Mouse (Mus musculus) MEL (cell line): Measurements from ENCODE around the gene 4933402J07Rik. TPM values are rescaled to one million over a fixed set of nuclear protein-coding genes. Genes with fewer than 3 reads are reported as not detected.

Experiments
- DNase-seq: peaks from one replicate; pipeline ENCODE4 v3.0.0; 2011; ENCODE audit warnings: low read depth, low spot score
- H3K27ac ChIP-seq: 2 replicates; pipeline ENCODE4 v1.5.1; 2012; ENCODE audit warnings: low read depth, mild to moderate bottlenecking, control low read depth, low read length, moderate library complexity; ENCODE audit not compliant: control insufficient read depth
- H3K27me3 ChIP-seq, 2 experiments: fragments of 150-350 bp in 1 of 2; sonication (generic) in 1 of 2; 2 replicates each; pipeline ENCODE4 v1.6.1; 2012; ENCODE audit warnings: low read length in 2 of 2, mild to moderate bottlenecking in 2 of 2, improper control_type of control experiment in 1 of 2, moderate library complexity in 1 of 2; ENCODE audit not compliant: insufficient read depth in 2 of 2, control insufficient read depth in 1 of 2
- H3K36me3 ChIP-seq, 2 experiments: 2 replicates each; pipeline ENCODE4 v1.6.1; 2012 to 2014; ENCODE audit warnings: low read length in 2 of 2, improper control_type of control experiment in 1 of 2, inconsistent platforms in 1 of 2, mild to moderate bottlenecking in 1 of 2; ENCODE audit not compliant: insufficient read depth in 2 of 2, control insufficient read depth in 1 of 2
- H3K4me1 ChIP-seq, 2 experiments: fragments of 150-350 bp in 1 of 2; sonication (generic) in 1 of 2; 2 replicates each; pipeline ENCODE4 v1.6.1; 2012; ENCODE audit warnings: low read length in 2 of 2, improper control_type of control experiment in 1 of 2, mild to moderate bottlenecking in 1 of 2; ENCODE audit not compliant: insufficient read depth in 2 of 2, control insufficient read depth in 1 of 2
- H3K4me3 ChIP-seq, 2 experiments: fragments of 150-350 bp in 1 of 2; sonication (generic) in 1 of 2; 2 replicates each; pipeline ENCODE4 v1.5.1; 2012; ENCODE audit warnings: low read depth in 2 of 2, low read length in 2 of 2, mild to moderate bottlenecking in 2 of 2, moderate library complexity in 2 of 2, control low read depth in 1 of 2, improper control_type of control experiment in 1 of 2; ENCODE audit not compliant: control insufficient read depth in 1 of 2, insufficient read depth in 1 of 2
- H3K79me2 ChIP-seq: 2 replicates; pipeline ENCODE4 v1.6.1; 2012; ENCODE audit warnings: mild to moderate bottlenecking, low read length, moderate library complexity; ENCODE audit not compliant: control insufficient read depth, poor library complexity, insufficient read depth
- H3K9ac ChIP-seq: 2 replicates; pipeline ENCODE4 v1.6.1; 2012; ENCODE audit warnings: low read depth, mild to moderate bottlenecking, control low read depth, low read length, moderate library complexity; ENCODE audit not compliant: control insufficient read depth, poor library complexity, severe bottlenecking
- H3K9me3 ChIP-seq: fragments of 150-350 bp; sonication (generic); replicated peaks from 2 replicates; pipeline ENCODE4 v1.6.1; 2012; ENCODE audit warnings: mild to moderate bottlenecking, low read length, improper control_type of control experiment, moderate library complexity; ENCODE audit not compliant: insufficient read depth
- CHD2 ChIP-seq: IDR thresholded peaks from 2 replicates; pipeline ENCODE4 v1.6.1; 2011; ENCODE audit warnings: low read length, improper control_type of control experiment
- ELF1 ChIP-seq: IDR thresholded peaks from 2 replicates; pipeline ENCODE4 v1.6.1; 2014; ENCODE audit warnings: low read depth, mild to moderate bottlenecking, inconsistent platforms, low read length, improper control_type of control experiment, moderate library complexity
- ETS1 ChIP-seq: IDR thresholded peaks from 2 replicates; pipeline ENCODE4 v1.6.1; 2012; ENCODE audit warnings: low read depth, mild to moderate bottlenecking, inconsistent platforms, low read length, improper control_type of control experiment, moderate library complexity
- GATA1 ChIP-seq: IDR thresholded peaks from 2 replicates; pipeline ENCODE4 v1.6.1; 2011; ENCODE audit warnings: low read depth, low read length, improper control_type of control experiment
- HCFC1 ChIP-seq: IDR thresholded peaks from 2 replicates; pipeline ENCODE4 v1.6.1; 2012; ENCODE audit warnings: low read depth, mild to moderate bottlenecking, inconsistent platforms, low read length, improper control_type of control experiment, moderate library complexity
- JUND ChIP-seq: IDR thresholded peaks from 2 replicates; pipeline ENCODE4 v1.6.1; 2011; ENCODE audit warnings: low read depth, mild to moderate bottlenecking, improper control_type of control experiment, low read length
- KAT2A ChIP-seq: conservative IDR thresholded peaks from 2 replicates; pipeline ENCODE4 v1.6.1; 2012; ENCODE audit warnings: low read depth, low read length, improper control_type of control experiment, inconsistent platforms
- MAFK ChIP-seq: IDR thresholded peaks from 2 replicates; pipeline ENCODE4 v1.6.1; 2011; ENCODE audit warnings: low read depth, mild to moderate bottlenecking, low read length, improper control_type of control experiment, borderline replicate concordance
- MXI1 ChIP-seq: IDR thresholded peaks from 2 replicates; pipeline ENCODE4 v1.6.1; 2011; ENCODE audit warnings: mild to moderate bottlenecking, low read depth, low read length, improper control_type of control experiment
- MYC ChIP-seq: IDR thresholded peaks from 2 replicates; pipeline ENCODE4 v1.6.1; 2011; ENCODE audit warnings: low read depth, mild to moderate bottlenecking, low read length, improper control_type of control experiment, moderate library complexity
- NRF1 ChIP-seq: IDR thresholded peaks from 2 replicates; pipeline ENCODE4 v1.6.1; 2014; ENCODE audit warnings: low read depth, mild to moderate bottlenecking, inconsistent platforms, low read length, improper control_type of control experiment, moderate library complexity; ENCODE audit not compliant: poor library complexity, insufficient read depth, severe bottlenecking
- POLR2A ChIP-seq, 2 experiments: IDR thresholded peaks; 2 replicates each; pipeline ENCODE4 v1.6.1; 2011 to 2012; ENCODE audit warnings: low read length in 2 of 2, mild to moderate bottlenecking in 2 of 2, control low read depth in 1 of 2, improper control_type of control experiment in 1 of 2, low read depth in 1 of 2, moderate library complexity in 1 of 2; ENCODE audit not compliant: control insufficient read depth in 1 of 2, insufficient read depth in 1 of 2, poor library complexity in 1 of 2
- POLR2AphosphoS2 ChIP-seq: IDR thresholded peaks from 2 replicates; pipeline ENCODE4 v1.6.1; 2011; ENCODE audit warnings: low read length, improper control_type of control experiment
- SIN3A ChIP-seq: IDR thresholded peaks from 2 replicates; pipeline ENCODE4 v1.6.1; 2012; ENCODE audit warnings: low read length, improper control_type of control experiment, inconsistent platforms
- SMC3 ChIP-seq: IDR thresholded peaks from 2 replicates; pipeline ENCODE4 v1.6.1; 2011; ENCODE audit warnings: low read depth, low read length, improper control_type of control experiment
- UBTF ChIP-seq: IDR thresholded peaks from 2 replicates; pipeline ENCODE4 v1.6.1; 2012; ENCODE audit warnings: low read depth, mild to moderate bottlenecking, inconsistent platforms, low read length, improper control_type of control experiment, moderate library complexity, borderline replicate concordance; ENCODE audit not compliant: insufficient read depth
- ZC3H11A ChIP-seq: IDR thresholded peaks from 2 replicates; pipeline ENCODE4 v1.6.1; 2012; ENCODE audit warnings: low read depth, mild to moderate bottlenecking, inconsistent platforms, low read length, improper control_type of control experiment
- ZMIZ1 ChIP-seq: IDR thresholded peaks from 2 replicates; pipeline ENCODE4 v1.6.1; 2012; ENCODE audit warnings: low read depth, mild to moderate bottlenecking, inconsistent platforms, low read length, improper control_type of control experiment, moderate library complexity
- polyA plus RNA-seq, 2 experiments: library from polyadenylated mRNA; stranded (reverse) in 1 of 2; unstranded in 1 of 2; fragments of >175 nt in 1 of 2; fragments of >200 nt in 1 of 2; gene quantifications; 2 replicates each; pipeline versions ENCODE4 v1.2.1 to v1.2.4; 2012; ENCODE audit warnings: low replicate concordance in 2 of 2, low read depth in 1 of 2; ENCODE audit not compliant: insufficient read length in 2 of 2, insufficient read depth in 1 of 2, missing spikeins in 1 of 2
- total RNA-seq: library from RNA; depleted of rRNA; stranded (reverse); fragments of 300-350 nt; gene quantifications from 2 replicates; pipeline ENCODE4 v1.2.3, GENCODE M21; 2012

The 4933402J07Rik gene
- total and polyA plus RNA-seq, 3 experiments: not detected

DNA sequence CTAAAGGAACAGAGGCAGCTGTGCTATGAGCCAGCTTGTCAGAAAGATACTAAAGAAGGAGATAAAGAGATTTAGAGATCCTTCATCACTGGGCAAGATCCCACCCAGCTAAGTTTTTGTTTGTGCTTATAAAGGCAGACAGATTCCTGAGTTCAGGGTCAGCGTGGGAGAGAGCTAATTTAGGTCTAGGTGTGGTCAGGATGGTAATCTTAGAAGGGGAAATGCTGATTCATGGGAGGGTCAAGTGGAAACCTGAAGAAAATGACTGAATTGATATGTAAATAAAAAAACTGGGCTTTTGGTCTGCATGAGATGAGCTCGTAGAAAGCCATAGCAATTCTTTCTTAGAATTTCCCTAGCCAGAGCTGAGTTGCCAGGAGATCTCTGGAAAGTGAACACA is 2.9 kb upstream of the 4933402J07Rik start:
- H3K27ac ChIP-seq: no peak overlapping the region
- no peaks in the 10 kb centered on the region for H3K36me3 ChIP-seq
- no peaks in the 10 kb centered on the region for H3K4me1 ChIP-seq
- no peak for DNase-seq
- H3K27me3 ChIP-seq: no peaks in the 10 kb centered on the region
- H3K9ac ChIP-seq: no peak overlapping the region
- H3K79me2 ChIP-seq: no peaks in the 10 kb centered on the region
- no peak overlapping the region for H3K4me3 ChIP-seq
- no peaks in the 10 kb centered on the region for H3K9me3 ChIP-seq
- TF ChIP-seq SMC3: no peak
- TF ChIP-seq JUND: no peak
- TF ChIP-seq GATA1: no peak
- TF ChIP-seq MAFK: no peak
- no peak for TF ChIP-seq ETS1
- TF ChIP-seq SIN3A: no peak

DNA sequence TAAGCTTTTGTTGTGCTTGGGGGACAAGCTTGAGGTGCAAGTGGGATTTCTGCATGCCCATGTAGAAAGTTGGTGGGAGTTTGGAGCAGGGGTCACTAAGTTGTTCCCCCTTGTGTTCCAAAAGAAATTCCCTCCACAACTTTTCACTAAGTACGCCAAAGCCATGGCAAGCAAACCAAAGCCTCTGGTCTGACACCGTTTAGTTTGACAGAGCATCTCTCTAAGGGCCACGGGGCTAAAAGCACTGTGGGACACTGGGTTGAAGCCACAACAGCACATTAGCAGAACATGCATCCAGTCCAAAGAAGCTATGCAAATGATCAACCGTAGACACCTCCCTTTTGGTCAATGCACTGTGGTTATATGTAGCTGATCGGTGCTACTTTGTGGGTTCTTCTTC is 5.5 kb downstream of the 4933402J07Rik start:
- Histone ChIP-seq H3K4me3 (no peak overlapping the region), H3K9me3 (no peaks in the 10 kb centered on the region), H3K27me3 (no peaks in the 10 kb centered on the region), H3K79me2 (no peaks in the 10 kb centered on the region), H3K9ac (no peak overlapping the region), H3K4me1 (no peaks in the 10 kb centered on the region), H3K36me3 (no peaks in the 10 kb centered on the region), H3K27ac (no peak overlapping the region)
- no peak for DNase-seq
- TF ChIP-seq POLR2A (IDR thresholded peaks at IDR 0.05; ENCODE audit: control insufficient read depth in 1 of 2, insufficient read depth in 1 of 2, low read depth in 1 of 2, low read length in 2 of 2, poor library complexity in 1 of 2) (no peak), ELF1 (no peak)

DNA sequence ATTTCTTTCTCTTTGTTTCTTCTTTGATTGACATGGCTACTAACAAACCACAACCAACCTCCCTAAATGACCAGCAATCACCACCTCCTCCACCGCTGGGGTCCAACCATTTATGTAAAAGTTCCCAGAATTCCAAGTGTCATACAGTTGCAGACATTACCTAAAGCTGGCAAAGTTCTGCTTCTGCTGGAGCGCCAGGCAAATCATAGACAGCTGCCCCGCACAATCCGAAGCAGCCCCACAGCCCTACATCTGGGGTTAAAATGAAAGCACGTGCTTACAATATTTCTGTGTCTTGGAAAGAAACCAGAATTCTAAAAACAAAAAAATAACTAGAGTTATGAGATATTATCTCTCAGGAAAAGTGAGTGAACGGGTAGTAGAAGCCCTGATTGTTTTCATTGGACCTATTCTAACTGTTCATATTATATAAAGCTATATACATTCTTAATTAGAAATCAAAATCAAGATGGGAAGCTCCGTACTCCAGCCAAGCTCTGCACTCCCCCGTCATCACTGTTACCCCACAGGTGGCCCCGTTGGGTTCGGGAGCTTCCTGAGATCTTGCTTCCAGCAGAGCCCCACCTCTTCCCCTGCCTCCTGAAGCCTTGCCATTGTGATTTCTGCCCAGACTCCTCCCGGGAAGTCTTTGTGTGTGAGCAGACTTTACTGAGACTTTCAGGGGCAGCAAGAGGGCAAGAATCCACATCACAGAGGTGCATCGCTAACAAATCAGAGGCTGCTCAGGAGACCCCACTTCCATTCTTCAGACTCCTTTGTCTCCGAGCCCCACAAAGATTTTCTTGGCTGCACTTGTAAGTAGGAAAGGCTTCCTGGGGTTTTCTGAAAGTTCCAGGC is 6.3 kb downstream of the 4933402J07Rik start:
- no peak for DNase-seq
- no peaks in the 10 kb centered on the region for H3K4me1 ChIP-seq
- H3K9me3 ChIP-seq: no peaks in the 10 kb centered on the region
- no peak overlapping the region for H3K9ac ChIP-seq
- no peaks in the 10 kb centered on the region for H3K79me2 ChIP-seq
- no peaks in the 10 kb centered on the region for H3K27me3 ChIP-seq
- H3K4me3 ChIP-seq: no peak overlapping the region
- no peak overlapping the region for H3K27ac ChIP-seq
- H3K36me3 ChIP-seq: no peaks in the 10 kb centered on the region
- no peak for TF ChIP-seq SMC3

DNA sequence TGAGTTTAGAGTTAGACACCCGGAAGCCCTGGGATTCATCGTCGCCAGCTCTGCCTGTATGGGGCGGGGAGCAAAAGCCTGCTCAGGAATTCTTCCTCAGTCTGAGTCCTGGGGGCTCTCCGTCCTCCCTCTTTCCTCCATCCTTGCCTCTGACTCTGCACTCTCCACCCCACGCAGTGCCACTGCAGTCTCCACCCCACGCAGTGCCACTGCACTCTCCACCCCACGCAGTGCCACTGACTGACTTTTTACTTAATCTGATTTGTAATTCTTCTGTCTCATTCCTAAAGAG is 6.9 kb downstream of the 4933402J07Rik start:
- no peaks in the 10 kb centered on the region for H3K27me3 ChIP-seq
- no peak for TF ChIP-seq POLR2AphosphoS2
- no peak for TF ChIP-seq CHD2
- TF ChIP-seq GATA1: no peak
- TF ChIP-seq ZMIZ1: no peak
- TF ChIP-seq MYC: no peak
- TF ChIP-seq UBTF: no peak
- TF ChIP-seq MXI1: no peak
- no peak for TF ChIP-seq NRF1
- TF ChIP-seq POLR2A (IDR thresholded peaks at IDR 0.05; ENCODE audit: control insufficient read depth in 1 of 2, insufficient read depth in 1 of 2, low read depth in 1 of 2, low read length in 2 of 2, poor library complexity in 1 of 2): no peak
- no peak for TF ChIP-seq ZC3H11A
- TF ChIP-seq KAT2A: no peak
- no peak for TF ChIP-seq HCFC1
- H3K36me3 ChIP-seq: no peaks in the 10 kb centered on the region
- H3K4me1 ChIP-seq: no peaks in the 10 kb centered on the region
- H3K79me2 ChIP-seq: no peaks in the 10 kb centered on the region
- DNase-seq: no peak
- no peak overlapping the region for H3K27ac ChIP-seq
- H3K9ac ChIP-seq: no peak overlapping the region
- H3K4me3 ChIP-seq: no peak overlapping the region
- H3K9me3 ChIP-seq: no peaks in the 10 kb centered on the region
